Mouse (Mus musculus) cerebellum, adult 2 months (tissue): ENCODE measurements at regions not wholly inside any gene's neighbourhood (a gene's known extent, or its start where the extent isn't known, plus 50 kb on each side); places are given as distances from the start of the nearest gene placed in this dataset.

Source experiments
- DNase-seq, 2 experiments: peaks; one replicate each; pipeline ENCODE4 v3.0.0; 2021
- H3K27ac ChIP-seq: fragments of 200-500 bp; 2 replicates; pipeline ENCODE4 v1.5.1; 2012; ENCODE audit warnings: low read length, control low read depth, inconsistent platforms; ENCODE audit not compliant: insufficient read depth
- H3K27me3 ChIP-seq: fragments of 200-500 bp; 2 replicates; pipeline ENCODE4 v1.6.1; 2012; ENCODE audit warnings: inconsistent platforms, mild to moderate bottlenecking, low read length, moderate library complexity; ENCODE audit not compliant: control insufficient read depth, insufficient read depth
- H3K4me1 ChIP-seq: fragments of 200-500 bp; 2 replicates; pipeline ENCODE4 v1.6.1; 2011; ENCODE audit warnings: low read length; ENCODE audit not compliant: control insufficient read depth, insufficient read depth
- H3K4me3 ChIP-seq: fragments of 200-500 bp; replicated peaks from 2 replicates; pipeline ENCODE3; 2011; ENCODE audit warnings: mild to moderate bottlenecking, low read depth, low read length, control low read depth; ENCODE audit not compliant: insufficient read depth
- CTCF ChIP-seq: fragments of 200-500 bp; IDR thresholded peaks from 2 replicates; pipeline ENCODE4 v1.5.1; 2011; ENCODE audit warnings: low read depth, mild to moderate bottlenecking, control low read depth, low read length, moderate library complexity, borderline replicate concordance; ENCODE audit not compliant: insufficient read depth
- POLR2A ChIP-seq: fragments of 200-500 bp; IDR thresholded peaks from 2 replicates; pipeline ENCODE4 v1.6.1; 2011; ENCODE audit warnings: low read length, control low read depth, borderline replicate concordance; ENCODE audit not compliant: insufficient read depth
- WGBS: fragments of 180-500 bp; shearing (Covaris S2); methylation state at CpG from one replicate; pipeline ENCODE4 v1.1.7; 2018; 5-methylcytosine and 5-hydroxymethylcytosine counted together

DNA sequence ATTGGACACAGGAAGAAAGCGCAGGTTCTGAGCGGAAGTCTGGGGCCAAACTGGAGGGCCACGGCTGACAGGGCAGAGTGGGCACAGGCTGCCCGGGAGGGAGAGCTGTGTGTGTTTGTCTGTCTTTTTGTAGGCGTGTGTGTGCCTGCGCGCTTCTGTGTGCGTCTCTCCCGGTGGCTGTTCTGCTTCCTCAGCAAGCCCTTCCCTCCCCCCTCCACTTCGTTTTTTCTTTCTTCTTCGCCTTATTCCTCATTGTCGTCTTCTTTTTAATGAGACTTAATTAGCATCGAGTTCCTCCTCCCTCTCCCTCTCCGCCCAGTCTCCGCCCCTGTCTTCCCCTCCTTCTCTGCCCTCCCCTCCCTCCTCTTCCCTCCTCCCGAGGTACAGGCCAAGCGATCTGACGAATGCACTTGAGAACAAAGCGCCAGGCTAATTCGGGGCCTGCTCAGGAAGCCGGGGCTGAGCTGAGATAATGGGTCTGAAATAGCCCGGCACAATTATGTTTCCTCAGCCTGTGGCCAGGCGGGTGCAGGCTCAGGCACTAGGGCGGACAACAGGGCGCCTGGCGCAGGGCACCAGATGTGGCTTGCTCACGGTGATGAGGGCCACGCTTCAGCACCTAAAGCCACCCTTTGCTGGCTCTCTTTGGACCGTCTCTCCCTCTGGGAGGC lies 63.2 kb downstream of the Efnb1 start:
- WGBS = 16% methylated on average over 28 of the region's 29 CpGs
- TF ChIP-seq POLR2A = no peak
- TF ChIP-seq CTCF = no peak
- Histone ChIP-seq H3K4me1 (0 out of 2 replicates have a peak, but pooled peaks cover under 1% of the 10 kb centered on the region), H3K27ac (no peak overlapping the region), H3K27me3 (no peaks in the 10 kb centered on the region), H3K4me3 (peak overlapping the region; percentile 34)
- peak; percentile 48 to 50 for DNase-seq
